Mouse (Mus musculus) layer of hippocampus, adult 9-11 months (tissue): Measurements from ENCODE around the gene Txndc15.
"Not testable (repeated sequence)": the region's sequence is repeated elsewhere in the genome, so short reads cannot be mapped to it uniquely, and the experiment has no call there.

Experiments used
- DNase-seq: peaks from one replicate; pipeline ENCODE4 v3.0.0; 2022

The Txndc15 gene

DNA sequence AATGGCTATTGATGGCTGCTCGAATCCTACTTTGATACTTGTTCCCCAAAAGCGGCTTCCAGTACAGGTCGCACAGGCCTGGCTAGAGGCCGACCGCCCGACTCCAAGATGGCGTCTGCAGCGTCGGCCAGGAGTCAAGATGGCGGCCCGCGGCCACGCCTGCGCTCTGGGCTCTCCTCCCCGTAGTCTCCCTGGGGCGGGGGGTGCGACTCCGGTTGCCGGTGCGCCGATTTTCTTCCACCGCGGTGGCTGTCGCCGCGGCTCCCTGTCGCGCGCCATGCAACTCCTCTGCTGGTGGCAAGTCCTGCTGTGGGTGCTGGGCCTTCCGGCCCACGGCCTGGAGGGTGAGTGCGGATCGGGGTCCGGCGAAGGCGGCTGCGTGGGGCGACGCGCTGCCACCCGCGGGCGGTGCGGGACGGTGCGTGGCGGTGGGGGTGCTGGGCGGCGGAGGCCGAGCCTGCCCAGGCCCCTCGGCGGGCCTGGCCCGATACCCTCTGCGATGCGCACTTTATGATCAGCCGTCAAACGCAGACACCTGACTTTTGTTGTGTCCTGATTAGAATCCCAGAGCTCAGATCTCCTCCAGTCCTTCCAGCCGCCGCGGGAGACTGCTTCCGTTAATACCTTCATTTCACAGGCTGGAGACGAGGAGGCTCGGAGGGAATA, at the start of gene Txndc15:
TSS of gene Txndc15 (plus strand) at position 150 of the 666 bp plus-strand sequence.
- peak; percentile 86 for DNase-seq

DNA sequence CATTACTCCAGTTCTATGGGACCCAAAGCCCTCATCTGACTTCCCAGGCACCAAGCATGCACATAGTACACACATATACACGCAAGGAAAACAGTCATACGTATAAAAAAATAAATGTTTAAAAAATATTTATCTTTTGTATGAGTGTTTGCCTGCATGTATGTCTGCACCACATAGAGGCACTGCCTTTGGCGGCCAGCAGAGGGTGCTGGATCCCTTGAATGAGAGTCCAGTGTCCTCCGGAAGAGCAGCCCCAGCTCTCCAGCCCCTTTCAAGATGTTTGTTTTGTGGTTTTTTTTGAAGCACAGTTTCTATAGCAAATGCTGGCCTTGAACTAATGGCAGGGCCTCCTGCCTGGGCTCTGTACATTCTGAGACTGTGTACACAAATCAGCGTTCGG, 45.9 kb upstream of the Txndc15 start:
- no peak for DNase-seq

DNA sequence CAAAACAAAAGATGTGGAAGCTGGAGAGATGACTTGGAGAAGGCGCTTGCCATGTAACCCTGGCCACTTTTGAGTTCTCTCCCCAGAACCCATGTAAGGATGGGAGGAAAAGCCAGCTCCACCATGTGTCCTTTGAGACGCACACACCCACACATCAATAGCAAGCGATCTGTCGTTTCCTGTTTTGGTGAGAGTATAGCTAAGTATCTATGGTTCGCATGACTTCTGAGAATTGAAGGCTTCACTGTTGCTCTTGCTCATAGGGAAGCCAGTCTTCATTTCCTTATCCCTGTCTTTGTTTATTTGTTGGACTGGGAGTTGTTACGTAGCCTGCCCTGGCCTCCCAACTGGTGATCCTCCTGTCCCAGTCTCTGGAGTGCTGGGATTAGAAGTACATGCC, 41.7 kb upstream of the Txndc15 start:
- no peak for DNase-seq

DNA sequence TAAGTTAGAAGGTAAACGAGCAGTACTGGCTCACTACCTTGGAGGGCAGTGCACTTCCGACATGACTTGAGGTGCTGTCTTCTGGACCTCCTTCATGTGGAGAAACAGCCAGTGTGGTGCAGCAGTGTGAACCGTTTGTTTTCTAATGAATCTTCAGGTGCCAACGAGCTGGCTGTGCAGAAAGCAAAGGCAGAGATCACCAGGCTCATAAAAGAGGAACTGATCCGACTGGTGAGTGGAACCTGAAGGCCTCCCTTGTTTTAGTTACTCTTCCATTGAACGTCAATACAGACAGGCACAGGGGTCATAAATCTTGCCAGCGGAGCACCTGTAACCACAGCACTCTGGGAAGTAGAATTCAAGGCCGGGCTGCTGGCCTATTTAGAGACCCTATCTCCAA, 37.1 kb upstream of the Txndc15 start:
- DNase-seq = no peak

DNA sequence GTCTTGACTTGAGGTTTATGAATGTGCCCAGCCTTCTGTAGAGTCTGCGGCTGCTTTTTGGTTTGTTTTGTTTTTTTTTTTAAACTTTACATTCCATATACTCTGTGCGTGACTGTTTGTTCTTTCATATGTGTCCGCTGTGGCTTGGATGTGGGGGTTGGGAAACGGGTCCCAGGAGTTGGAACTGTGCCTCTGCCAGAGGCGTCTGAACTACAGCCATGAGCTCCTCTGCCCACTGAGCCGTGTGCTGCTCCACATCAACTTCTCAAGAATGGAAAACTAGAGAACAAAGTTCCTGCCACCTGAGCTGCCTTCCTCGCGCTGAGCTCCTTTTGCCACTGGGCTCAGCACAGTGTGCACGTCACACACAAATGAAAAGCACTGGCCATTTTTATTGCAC, 32.2 kb upstream of the Txndc15 start:
- no peak for DNase-seq

DNA sequence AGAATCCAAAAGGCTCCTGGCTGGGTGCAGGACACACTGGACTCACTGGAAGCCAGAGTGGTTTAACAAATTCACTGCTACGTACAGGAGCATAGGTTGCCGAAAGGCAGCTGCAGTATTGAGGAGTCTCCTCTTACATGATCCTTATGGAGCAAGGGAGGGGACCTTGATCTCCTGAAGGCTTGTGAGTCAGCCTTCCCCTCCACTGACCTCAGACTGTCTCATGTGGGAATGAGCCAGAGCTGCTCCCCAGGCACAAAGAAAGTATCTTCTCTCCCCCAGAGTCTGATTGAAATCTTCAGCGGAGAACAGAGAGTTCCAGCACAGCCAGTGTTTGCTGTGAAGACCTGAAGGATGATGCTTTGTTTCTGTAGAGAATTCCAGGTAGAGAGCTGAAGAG, 30.9 kb upstream of the Txndc15 start:
- no peak for DNase-seq

DNA sequence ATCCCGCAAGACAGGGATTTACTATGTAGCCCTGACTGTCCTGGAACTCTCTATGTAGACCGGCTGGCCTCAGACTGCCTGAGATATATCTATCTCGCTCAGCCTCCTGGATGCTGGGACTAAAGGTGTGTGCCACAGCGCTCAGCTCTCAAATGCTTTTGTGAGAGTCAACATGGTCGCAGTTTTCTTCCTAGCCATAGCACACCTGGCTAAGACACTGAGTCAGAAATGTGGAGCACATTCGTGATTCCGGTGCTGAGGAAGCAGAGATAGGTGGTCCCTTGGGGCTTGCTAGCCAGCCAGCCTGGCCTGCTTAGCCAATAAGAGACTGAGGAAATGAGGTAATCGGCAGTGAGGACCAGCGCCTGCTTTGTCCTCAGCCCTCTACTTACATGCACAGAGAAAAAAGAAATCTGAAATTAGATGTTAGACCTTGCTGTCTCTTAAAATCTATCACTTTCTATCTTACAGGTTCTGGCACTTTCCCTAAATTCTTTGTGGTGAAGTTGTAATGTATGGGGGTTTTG, 28.3 kb upstream of the Txndc15 start:
- no peak for DNase-seq

DNA sequence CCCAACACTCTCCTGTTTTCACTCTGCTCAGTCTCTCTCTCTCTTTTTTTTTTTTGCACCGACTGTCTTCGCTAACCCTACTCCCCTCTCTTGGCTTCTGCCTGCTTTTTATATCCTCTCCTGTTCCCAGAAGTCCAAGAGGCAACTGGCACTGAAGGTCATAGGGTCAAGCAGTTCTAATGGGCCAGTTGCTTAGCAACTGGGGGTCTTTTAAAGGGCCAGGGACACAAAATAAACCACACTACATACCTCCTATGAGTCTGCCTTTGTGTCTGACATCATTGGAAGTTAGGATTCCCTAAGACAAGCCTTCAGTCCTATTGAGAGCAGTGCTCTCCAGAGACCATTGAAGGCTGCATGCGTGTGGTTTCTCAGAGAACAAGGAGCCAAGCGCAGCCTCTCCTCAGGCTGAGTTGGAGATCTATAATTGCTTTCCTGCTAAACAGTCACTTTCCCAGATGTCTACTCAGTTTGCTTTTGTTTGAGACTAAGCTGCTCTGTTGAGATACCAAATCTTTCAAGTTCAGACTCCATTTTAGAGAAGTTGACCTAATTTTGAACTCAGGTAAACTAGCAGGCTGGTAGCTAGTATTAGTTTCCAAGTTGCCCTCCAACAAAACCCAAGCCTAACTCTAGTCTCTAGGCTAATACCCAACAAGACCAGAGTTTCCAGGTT, 26.4 kb upstream of the Txndc15 start:
- no peak for DNase-seq

DNA sequence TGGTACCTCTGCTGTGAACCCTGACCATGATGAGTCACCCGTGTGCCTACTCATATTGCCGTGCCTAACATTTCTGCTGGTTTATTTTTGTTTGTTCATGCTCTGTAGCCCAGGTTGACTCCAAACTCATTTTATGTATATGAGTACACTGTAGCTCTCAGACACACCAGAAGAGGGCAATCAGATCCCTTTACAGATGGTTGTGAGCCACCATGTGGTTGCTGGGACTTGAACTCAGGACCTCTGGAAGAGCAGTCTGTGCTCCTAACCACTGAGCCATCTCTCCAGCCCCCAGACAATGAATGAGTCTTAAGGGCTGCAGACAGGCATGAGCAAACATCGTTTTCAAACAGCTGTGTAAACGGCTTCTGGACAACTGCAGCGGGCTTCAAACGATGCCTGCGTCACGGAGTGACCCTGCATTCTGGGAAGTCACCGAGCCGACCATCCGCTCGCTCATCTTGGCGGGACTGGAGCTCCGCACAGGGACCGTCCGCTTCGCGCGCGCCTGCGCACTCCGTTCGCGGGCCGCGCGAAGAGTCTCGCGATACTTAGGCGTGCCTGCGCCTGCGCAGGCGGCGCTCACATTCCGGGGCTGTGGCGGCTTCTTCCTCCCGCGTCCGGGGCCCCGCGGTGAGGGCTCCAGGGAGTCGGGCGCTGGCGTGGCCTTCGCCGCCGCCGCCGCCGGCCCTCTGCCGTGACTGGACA, 21.8 kb upstream of the Txndc15 start, which contains the start of gene B230219D22Rik:
TSS of gene B230219D22Rik (plus strand) at position 590 of the 708 bp plus-strand sequence.
- peak; percentile 91 for DNase-seq

DNA sequence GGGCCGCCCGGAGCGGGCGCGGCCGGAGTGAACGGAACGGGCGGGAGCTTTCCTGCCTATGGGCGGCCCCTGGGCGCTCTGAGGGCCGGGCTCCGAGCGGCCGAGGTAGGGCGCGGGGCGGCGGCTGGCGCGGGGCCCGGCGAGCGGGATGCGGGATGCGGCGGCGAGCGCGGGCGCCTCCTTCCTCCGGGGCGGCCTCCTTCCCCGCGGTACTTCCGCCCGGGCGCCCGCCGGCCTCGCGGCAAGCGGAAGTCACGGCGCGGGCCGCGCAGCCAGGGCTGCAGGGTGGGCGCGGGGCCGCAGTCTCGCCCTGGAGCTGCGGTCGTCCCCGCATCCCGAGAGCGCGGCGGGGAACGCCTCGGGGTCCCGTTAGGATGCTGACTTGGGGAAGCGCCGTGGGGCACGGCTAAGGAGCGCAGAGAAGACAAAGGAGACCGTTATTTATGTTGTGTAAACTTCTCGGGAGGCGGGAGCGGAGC, 21.2 kb upstream of the Txndc15 start:
- DNase-seq = no peak

DNA sequence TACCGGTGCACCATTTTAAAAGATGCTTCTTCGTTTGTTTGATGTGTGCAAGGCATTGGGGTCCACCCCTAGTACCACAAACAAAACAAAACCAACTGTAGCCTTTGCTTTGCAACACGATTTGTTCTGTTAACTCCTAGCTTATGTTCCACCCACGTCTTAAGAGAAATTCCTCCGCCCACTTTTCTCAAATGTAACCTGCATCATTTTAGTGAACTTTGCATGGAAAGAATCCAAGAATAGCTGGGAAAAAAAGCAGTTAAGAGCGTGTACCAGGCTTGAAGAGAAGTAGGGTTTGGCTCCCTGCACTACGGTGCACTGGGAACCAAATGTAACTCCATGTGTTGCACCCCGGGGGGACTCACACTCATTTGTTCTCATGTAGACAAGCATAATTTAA, 20.3 kb upstream of the Txndc15 start:
- no peak for DNase-seq

DNA sequence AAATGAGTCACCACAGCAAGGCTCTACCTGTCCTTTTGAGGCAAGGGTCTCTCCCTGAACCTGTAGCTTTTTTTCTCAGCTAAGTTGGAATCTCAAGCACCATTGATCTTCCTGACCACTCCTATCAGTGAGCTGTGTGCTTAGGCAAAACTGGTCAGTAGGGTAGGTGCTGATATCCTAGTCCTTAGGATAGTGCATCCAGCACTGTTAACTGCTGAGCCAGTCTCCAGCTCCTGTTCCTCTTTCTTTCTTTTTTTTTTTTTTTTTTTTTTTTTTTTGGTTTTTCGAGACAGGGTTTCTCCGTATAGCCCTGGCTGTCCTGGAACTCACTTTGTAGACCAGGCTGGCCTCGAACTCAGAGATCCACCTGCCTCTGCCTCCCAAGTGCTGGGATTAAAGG, 18.5 kb upstream of the Txndc15 start:
- DNase-seq = not testable (repeated sequence)

DNA sequence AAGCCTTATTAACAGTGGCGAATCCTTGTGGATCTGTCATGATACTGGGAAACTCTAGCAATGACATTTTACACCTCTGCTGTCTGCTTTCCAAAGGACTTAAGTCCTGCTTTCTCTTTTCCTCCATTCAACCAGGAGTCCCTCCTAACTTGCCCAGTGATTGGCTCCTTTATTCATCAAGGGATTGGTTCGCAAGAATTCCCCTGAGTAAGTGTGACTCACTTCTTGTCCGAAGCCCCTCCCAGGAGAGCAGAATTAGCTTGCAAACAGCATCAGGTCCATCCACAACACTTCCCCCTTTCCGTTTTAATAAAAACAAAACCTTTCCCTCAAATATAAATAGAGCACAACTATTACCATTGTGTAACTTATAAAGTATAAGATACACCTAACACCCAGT, 10.1 kb upstream of the Txndc15 start:
- DNase-seq = no peak

DNA sequence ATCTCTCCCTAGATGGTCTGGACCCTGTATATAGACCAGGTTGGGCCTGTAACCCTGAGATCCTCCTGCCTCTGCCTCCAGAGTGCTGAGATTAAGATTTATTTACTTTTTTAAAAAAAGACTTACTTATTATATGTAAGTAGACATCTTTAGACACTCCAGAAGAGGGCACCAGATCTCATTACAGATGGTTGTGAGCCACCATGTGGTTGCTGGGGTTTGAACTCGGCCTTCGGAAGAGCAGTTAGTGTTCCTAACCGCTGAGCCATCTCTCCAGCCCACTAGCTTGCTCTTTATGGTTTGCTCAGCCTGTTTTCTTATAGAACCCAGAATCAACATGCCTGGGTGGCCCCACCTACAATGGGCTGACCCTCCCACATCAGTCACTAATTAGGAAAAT, 1.6 kb upstream of the Txndc15 start:
- no peak for DNase-seq

DNA sequence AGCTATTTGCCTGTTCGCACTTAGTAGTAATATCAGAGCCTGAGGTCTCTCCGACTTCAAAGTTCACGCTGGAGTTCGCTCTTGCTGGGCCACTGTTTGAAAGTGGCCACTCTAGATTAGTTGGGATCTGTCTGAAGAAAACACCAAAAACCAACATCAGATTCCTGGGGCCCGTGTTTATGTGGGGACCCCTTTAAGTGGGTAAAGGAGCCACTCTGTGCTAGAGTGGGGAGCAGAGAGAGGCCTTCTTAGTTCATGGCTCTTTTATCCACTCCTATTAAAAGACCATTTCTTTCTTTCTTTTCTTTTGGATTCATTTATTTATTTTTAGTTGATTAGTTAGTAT, 690 bp downstream of the Txndc15 start:
- no peak for DNase-seq

DNA sequence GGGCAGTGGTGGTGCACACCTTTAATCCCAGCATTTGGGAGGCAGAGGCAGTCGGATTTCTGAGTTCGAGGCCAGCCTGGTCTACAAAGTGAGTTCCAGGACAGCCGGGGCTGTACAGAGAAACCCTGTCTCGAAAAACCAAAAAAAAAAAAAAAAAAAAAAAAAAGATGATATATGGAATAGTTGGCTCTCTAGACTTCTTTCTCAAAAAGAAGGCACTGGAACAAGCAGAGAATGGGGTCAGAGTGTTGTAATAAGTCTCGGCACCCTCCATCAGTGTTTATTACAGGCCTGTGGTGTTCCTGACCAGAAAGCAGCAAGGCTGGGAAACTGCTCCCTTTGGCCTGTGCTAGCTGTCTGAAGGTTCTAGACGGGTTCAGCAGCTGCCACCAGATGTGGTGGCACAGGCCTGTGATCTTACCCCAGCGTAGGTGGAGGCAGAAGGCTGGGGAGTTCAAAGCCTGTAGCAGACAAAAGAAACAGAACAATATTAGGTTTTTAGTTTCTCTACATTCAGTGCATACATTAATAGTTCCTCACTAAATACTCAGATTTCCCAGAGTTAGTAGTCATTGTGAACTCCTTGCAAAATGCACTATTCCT, 1.6 kb downstream of the Txndc15 start:
- DNase-seq = no peak

DNA sequence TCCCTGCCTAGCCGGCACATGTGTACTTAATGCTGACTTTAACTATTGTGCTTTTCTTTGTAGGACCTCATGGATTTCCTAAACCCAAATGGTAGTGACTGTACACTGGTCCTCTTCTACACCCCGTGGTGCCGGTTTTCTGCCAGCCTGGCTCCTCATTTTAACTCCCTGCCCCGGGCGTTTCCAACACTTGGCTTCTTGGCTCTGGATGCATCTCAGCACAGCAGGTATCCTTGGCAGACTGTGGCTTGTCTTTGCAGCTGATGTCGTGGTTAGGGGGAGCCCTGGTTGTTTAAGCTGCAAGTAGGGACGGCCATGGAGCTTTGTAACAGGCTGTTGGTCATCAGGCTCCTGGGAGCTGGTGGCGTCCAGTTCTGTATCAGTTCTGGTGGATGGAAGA, 7.1 kb downstream of the Txndc15 start:
- no peak for DNase-seq

DNA sequence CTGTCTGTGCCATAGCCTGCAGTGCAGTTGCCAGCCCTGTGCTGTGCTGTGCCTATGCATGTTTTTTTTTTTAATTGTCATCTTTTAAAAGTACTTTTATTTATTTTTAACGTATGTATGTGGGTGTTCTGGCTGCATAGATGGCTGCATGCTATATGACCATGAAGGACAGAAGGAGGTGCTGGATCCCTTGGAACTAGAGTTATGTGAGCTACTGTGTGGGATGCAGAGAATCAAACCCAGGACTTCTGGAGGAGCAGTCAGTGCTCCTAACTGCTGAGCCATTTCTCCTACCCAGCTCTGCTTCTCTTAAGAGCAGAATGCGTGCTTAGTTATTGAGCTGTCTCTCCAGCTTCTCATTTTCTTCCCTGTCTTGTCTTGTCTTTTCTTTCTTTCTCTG, 7.5 kb downstream of the Txndc15 start:
- DNase-seq = no peak

DNA sequence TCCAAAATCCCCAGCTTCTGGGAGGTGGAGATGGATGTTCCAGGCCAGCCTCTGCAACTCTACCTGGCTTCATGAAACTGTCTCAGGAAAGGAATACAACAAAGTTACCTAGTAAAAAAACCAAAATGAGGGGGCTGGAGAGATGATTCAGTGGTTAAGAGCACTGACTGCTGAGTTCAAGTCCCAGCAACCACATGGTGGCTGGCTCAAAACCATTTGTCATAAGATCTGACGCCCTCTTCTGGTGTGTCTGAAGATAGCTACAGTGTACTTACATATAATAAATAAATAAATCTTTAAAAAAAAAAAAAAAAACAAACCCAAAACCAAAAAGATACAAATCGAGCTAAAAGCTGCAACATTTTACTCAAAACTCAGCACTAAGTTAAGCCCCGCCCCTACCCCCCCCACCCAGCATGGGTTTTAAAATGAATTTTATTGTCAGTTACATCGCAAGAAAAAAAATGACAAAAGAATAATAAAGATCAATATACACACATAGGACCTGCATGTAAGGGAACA, 12.2 kb downstream of the Txndc15 start:
- DNase-seq = no peak

DNA sequence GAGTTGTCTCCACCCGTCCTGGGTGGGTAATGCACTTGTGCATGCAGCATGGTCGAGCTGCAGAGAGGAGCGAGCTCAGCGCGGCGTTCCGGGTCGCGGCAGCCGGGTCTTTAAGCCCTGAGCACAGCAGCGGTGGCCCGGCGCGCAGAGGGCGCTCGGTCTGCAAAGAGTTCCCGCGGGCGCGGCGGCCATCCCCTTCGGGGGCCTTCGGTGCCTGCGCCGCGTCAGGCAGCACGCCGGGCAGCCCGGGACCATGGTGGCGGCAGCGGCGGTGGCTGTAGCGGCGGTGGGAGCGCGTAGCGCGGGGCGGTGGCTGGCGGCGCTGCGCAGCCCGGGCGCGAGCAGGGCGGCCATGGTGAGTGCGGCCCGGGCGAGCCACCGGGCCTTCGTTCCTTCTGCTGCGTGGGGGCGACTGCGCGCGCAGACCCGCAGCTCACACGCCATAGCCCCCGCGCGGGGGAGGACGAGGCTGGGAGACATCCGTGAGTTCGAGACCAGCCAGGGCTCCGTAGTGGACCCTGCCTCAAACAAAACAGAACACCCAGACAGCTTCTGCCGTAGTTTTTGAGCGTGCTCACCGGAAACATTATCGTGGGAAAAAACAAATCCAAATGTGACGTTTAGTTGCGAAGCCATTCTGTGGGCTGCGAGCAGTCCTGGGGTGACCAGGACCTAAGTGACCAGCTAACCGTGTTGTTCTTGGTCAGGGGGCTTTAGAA, 12.8 kb downstream of the Txndc15 start, which contains the start of gene Pcbd2:
TSS of gene Pcbd2 (plus strand) at position 249 of the 719 bp plus-strand sequence.
- DNase-seq = peak; percentile 83

DNA sequence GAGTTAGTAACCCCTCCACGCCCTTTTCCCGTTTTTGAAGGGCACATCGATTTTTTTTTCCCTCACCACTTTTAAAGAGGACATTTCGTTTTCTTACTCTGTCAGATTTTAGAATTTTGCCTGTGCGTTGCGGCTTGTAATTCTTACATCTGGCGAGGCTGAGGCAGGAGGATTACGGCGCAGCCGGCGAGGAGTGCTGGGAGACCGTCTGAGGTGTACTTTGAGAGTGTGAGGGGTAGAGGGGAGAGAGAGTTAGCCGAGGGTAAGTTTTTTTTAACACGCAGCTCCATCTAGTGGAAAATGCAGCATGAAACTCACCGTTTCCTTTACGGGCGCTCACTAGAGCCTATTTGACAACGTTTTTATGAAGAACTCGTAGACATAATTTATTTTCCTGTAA, 13.4 kb downstream of the Txndc15 start:
- peak; percentile 58 for DNase-seq

DNA sequence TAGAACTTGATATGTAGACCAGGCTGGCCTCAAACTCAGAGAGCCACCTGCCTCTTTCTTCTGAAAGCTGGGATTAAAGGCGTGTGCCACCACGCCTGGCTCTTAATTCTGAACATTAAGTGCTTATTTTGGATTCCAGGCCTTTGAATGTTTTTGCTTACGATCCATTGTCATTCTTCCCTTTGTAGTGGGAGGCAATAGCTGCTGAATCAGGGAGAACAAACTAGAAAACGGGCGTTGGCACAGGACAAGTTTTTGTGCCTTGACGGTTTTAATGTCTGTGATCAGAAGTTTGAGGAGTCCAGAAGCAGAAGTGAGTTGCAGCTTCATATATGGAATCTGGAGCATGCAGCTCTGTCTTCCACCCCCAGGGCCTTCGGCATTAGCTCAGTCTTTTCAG, 16.3 kb downstream of the Txndc15 start:
- no peak for DNase-seq
